Mouse (Mus musculus) cerebellum, postnatal 4 days (tissue): ENCODE data around the gene Grhl1.
"Not testable (repeated sequence)": the region's sequence is repeated elsewhere in the genome, so short reads cannot be mapped to it uniquely, and the experiment has no call there.

Experiments used
- DNase-seq, 2 experiments: peaks; one replicate each; pipeline ENCODE4 v3.0.0; 2022; ENCODE audit warnings: low spot score in 2 of 2, mixed read lengths in 1 of 2

Gene Grhl1

DNA sequence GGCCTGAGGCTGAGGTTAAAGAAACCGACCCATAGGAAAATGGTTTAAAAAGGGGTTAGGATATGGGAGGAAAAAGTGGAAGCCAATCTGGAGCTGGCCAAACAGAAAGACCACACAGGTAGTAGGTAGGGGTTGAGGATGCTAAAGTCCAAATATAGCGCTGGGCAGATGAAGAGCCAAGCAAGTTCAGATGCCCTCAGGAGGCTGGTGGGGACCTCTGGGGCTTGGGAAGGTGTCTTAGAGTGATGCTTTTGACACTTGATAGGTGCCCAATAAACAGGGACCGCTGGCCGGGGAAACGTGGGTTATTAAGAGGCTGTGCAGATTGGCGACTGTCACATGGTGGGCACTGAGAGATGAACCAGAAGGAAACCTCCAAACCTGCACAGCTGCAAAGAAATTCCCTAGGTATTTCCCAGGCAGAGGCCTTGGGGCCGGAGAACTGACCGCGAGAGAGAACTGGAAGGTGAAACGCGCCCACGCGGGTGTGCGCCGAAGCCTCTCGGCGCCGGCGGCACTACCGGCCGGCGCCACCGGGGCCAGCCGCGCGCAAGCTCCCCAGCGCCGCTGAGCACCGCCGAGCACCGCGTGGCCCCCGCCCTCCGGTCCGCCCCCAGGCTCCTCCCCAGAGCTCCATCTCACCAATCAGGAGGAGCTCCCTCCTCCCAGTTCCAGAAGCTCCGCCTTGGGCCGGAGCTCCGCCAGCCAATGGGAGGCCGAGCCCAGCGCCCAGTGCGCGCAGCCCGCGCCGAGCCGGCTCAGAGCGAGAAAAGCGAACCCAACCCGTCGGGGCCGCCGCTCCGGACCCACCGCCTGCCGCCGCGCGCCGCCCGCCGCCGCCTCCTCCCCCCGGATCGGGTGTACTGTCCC, at the start of gene Grhl1:
Grhl1 (plus strand) TSS at position 761 of the 870 bp plus-strand sequence.
- DNase-seq: peak; percentile 88 to 92

DNA sequence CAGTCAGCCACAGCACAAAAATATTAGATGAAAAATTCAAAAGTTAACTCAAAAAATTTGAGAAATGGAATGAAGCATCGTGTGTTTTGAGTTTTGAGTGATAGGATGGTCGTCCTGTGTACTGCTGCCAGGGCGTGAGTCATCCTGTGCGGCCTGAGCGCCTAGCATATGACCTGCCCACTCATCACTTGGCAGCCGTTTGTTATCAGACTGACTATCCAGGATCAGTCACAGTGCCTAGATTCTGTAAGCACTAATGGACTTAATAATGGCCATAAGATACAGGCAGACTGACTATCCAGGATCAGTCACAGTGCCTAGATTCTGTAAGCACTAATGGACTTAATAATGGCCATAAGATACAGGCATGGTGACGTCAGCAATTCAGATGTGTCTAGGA, 47.0 kb upstream of the Grhl1 start:
- not testable (repeated sequence) for DNase-seq

DNA sequence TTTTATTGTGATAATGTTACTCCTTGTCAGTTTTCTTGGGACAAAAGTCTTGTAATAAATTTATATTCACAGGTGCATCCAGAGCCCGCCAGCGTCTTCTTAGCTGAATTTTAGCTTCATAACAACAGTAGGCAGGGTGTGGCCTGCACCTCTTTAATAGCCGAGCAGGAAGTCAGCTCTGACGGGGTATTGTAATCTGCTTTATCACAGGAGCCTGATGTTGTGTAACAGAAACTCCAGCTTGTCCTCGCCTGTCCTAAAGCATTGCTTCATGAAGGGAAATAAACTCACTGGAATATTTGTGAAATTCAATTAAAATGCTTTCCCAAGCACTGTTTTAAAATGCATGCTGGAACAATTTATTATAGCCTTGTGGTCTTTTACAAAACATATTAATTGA, 35.7 kb upstream of the Grhl1 start:
- no peak for DNase-seq

DNA sequence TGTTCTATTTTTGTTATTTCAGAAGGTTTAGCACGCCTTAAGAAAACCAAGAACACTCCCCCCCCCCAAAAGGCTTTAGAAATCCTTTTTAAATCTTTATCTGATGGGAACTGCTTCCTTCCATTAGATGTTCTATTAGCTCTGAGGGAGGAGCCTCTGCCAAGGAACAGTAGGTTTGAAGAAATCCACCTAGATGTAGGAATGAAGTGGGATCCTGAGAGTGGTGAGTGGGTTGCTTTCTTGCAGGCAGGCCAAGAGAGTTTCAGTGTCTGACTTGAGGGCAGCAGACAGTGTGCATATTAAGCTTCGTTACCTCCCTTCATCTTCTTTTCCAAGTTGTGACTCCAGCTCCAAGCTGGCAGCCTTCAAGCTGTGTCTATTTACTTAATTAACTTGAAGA, 34.9 kb upstream of the Grhl1 start:
- no peak for DNase-seq

DNA sequence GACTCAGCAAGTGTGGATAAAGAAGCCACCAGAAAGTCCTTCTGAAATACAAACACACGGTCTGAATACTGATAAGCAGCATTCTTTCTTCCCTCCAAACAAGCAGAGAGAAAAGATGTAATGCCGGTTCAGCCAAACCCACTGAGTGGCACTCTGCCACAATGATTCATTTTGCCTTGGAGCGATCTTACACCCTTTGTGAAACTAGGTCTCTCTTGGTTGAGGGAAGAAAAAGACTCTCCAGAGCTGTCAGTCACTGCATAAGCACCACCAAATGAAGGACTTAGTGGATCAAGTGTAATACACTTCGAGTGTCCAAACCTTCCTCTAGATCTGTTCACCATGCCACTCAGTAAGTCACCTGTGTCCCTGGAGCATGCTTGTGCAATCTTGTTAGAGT, 34.1 kb upstream of the Grhl1 start:
- DNase-seq: peak in 1 of 2 experiments; percentile 13

DNA sequence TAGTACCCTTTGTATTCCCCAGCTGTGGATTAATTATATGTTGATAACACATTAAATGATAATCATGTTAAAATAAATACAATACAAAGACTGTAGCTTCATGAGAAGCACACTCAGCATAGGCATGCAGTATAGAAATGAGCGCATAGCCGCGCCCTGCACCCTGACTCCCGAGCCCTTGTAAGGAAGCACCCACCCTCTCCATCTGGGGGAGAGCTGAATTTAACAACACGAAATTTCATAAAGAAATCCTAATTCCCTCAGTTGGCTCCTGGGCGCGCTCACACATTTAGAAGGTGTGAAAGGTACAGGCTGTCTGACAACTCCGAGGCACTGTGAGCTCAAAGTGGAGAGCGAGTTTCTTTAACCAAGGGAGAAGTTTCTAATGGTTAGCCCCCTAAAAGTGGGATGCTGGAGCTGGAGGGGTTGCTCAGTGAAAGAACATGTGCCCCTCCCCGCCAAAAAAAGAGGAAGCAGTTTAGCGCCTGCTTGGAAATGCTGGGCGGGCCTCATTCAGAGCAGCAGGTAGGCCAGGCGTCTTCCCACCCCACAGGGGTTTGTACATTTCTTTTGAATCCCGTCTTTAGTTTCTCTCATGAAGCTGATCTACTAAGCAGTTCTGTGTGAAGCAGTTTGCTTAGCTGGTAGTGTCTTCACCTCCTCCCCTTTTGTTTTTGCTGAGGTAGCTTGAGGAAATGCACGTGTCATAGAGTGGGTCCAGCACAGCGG, 30.5 kb upstream of the Grhl1 start:
- no peak for DNase-seq

DNA sequence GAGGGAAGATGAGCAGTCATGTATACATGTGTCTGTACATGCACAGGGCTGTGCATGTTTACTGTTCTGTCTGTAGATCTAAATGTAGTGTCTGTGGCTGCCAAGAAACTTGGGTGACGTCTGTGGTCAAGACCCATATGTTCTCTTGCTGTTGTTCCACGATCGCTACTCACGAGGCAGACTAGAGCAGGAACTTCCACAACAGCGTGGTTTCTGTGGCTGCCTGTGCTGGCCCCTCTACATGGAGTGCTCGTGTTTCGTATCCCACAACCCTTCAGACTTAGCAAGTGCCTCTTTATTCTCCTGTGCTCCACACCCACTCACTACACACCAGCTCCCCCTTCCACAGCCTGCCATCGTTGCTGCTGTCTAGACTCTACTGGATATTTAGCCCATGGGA, 24.4 kb upstream of the Grhl1 start:
- no peak for DNase-seq

DNA sequence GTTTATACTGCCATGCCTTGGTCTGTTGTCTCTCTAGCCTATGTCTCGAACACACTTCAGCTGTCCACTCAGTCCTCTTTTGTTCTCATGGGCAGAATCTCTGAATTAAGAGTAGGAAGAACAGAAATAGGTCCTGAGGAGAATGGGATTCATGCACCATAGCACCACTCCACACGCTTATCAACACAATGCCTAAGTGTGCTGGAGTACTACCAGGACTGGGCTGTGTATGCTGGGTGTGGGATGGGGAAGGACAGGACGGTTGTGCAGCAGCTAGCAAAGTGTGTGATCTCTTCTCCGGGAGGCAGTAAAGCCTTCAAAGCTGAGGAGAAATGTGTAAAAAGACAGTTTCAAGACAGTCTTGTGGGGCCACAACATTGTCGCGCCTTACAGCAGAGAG, 23.2 kb upstream of the Grhl1 start:
- DNase-seq: no peak

DNA sequence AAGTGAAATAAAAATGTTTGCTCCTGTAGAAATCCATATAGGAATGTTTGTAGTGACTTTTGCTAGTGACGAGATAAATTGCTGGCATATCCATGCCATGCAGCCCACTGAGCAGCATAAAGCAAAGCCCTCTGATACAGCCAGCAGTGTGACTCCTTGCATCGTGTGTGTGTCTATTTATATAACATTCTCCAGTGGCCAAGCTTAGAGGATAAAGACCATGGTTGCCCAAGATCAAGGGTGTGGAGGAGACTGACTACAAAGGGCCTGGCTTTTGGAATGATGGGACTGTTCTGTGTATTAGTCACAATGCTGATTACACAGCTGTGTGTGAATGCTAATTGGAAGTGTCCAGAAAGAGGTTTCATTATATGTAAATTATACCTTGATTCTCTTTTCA, 19.6 kb upstream of the Grhl1 start:
- no peak for DNase-seq

DNA sequence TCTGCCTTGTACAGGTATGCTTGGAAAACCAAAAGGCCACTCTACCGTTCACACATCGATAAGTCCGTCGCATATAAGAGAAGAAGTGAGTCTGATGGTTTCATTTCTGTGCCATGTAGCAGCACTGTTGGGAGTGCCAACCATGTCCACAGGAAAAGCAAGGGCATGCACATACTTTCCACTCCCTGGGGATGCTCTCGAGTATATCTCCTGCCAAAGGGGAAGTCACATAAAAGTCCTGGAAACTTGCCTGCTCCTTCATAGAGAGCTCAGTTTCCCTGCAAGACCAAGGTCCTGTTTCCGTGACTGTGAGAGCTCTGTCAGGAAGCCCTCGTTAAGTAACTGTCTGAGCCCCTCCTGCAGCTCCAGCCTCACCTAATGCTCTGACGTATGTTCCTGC, 16.1 kb upstream of the Grhl1 start:
- DNase-seq: no peak

DNA sequence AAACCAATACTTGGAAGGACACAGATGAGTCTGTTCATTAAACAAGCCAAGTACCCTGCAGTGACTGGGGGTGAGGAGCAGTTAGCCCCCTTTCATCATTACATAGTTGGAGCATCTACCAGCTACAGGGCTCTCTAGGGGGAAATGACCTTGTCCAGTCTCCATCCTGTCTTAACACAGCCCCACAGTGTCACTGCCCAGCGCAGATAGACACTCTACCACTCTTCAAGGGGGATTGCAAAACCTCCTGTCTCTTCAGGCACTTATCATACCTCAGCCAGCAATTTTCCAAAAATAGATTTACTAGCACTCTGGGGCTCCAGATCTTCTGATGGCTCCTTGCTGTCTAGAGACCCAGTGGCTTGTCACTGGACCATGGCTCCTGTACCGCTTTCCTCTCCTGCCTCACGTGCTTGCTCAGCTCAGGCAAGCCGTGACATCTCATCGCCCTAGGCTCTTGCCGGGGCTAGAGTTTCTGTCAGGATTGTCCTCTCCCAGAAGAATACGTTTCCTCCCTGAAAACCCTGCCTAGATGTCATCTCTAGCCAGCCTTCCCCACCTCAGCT, 8.6 kb upstream of the Grhl1 start:
- DNase-seq: no peak

DNA sequence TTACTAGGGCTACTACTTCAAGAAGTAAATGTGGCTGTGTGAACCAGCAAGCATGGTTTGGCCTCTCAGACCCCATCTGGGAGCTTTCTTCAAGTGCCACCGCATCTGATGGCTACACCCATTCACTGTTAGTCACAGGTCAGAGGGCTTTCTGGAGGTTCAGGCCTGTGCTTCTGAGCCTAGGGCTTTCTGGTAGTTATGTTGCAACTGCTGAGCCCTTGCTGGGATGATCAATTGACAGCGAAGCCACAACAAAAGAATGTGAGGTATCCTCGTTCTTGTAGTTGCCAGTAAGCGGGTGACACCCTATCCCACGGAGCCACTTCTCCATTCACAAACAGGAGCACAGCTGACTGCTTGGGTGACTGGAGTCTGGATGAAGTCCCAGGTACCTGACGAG, 6.8 kb upstream of the Grhl1 start:
- DNase-seq: no peak

DNA sequence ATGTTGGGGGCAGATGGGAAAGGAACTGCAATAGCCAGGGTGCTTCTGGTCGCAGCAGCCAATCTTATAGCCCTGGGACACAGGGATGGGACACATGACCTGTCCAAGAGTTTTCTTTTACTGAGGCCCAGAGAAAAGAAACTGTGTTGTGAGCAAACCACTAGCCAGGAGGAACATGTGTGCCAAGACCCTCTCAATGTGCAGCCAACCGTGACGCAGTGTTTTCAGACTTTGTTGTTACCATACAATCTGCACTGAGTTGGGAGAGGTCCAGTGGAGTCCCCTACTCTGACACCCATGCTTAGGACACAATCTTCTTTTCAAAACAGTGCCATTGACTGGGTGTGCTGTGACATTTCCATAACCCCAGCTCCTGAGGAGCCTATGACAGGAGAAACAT, 4.5 kb upstream of the Grhl1 start:
- no peak for DNase-seq

DNA sequence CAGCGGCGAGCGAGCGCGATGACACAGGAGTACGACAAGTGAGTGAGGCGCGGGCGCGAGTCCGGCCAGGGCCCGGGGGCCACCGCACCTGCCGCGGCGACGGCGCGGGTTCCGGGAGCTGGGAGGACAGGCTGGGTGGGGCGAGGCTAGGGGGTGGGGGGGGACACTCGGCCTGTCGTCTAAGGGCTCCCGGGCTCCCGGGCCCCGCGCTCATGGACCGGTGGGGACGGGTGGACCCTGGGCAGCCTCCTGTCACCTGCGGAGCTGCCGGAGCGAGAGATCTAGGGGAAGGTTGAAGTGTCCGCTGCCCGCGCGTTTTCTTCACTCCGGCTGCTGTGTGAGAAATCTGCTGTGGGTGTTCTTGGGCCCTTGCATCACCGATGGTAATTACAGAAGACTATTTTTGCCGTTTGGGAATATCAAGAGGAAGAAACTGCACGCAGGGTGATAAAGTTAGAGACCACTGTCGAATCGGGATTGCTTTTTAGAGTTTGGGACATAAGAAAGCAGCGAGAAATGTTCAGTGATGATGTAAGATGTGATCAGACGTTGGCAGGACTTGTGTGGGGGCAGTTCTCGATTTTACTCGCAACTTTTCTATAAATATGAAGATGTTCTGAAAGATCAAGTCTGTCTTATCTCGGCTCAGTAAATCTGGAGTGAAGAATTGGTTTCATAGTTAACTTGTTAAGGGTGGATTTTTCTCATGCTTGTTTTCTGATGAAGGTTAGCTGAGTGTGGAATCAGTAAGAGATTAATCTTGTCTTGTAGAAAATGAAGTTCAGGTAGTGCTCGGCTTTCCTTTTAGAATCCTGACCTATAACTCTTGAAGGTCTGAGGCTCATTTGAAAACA, 565 bp downstream of the Grhl1 start:
- DNase-seq: no peak

DNA sequence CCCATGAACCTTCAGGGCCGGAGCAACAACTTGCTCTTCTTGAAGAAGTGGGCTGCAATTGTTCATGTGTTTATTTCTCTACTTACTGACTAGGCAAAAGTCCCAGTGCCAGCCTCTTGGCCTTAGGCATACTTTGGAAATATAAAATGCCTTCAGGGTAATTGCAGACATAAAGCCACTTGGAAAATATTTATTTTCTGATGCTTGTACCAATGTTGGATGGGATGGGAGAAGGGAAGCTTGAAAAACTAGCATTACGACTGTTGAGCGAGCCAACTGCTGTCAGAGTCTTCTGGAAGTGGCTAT, 1.1 kb downstream of the Grhl1 start:
- DNase-seq: no peak

DNA sequence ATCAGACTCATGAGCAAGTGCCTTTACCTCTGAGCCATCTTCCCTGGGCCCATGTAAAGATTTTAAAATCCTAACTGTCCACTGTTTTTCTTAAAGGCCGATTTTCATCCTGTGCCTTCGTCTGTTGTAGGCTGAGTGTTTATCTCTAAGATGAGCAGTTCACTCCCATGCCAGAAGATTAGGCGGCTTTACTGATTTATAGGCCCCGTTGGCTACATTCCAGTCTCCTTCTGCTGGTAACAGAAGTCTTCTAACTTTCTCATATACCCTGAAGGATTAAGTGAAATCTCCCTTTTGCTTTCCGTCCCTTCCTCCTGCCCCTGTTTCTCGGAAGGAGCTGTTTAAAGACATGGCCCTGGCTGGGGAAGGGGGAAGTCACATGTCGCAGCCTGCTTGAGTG, 2.8 kb downstream of the Grhl1 start:
- no peak for DNase-seq

DNA sequence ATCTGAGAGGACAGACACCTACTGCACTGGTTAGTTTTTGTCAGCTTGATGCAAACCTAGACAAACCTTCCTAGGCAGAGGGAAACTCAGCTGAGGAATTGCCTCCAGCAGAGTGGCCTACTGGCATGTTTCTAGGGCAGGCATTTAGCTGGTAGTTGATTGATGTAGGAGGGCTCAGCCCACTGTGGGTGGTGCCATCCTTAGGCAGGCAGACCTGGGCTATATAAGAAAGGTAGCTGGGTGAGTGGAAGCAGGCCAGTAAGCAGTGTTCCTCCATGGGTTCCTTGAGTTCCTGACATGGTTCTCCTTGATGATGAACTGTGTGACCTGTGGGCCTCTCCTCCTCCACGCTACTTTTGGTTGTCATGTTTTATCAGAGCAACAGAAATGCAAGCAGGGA, 8.4 kb downstream of the Grhl1 start:
- DNase-seq: no peak

DNA sequence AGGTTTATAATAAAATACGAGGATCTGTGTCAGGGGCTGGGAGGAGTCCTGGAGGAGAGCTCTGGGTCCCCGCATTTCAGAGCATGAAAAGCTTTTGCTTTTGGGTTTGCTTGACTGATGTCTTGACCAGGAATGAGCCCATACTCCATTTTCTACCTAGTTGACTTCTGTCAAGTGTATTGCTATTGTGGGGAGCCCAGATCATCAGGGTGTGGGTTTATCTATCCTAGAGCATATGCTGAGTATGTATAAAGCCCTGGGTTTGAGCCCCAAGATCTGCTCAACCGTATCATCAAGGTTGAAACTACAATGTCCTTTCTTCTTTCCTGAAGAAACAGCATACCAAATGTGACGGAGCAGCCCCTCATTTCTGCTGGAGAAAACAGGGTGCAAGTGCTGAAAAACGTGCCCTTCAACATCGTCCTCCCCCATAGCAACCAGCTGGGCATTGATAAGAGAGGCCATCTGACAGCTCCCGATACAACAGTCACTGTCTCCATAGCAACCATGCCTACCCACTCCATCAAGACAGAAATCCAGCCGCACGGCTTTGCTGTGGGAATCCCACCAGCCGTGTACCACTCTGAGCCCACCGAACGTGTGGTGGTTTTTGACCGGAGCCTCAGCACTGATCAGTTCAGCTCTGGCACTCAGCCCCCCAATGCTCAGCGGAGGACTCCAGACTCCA, 9.1 kb downstream of the Grhl1 start:
- DNase-seq: no peak

DNA sequence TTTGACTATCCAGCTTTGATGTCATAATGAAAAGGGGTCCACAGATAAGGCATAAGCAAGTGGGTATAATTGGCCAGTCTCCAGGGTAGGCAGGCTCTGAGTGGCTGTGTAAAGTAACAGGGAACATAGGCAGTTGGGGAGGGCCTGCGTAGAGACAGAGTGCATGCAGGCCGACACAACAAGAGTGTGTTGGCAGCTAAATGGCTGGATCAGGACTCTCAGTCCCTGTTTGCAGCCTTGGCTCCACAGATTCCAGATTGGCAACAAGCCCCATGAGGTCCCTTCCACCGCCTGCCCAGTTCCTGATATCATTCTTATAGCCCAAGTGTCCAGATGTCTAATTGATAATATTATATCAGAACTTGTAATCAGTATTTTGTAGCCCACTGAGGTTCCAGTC, 11.6 kb downstream of the Grhl1 start:
- DNase-seq: no peak

DNA sequence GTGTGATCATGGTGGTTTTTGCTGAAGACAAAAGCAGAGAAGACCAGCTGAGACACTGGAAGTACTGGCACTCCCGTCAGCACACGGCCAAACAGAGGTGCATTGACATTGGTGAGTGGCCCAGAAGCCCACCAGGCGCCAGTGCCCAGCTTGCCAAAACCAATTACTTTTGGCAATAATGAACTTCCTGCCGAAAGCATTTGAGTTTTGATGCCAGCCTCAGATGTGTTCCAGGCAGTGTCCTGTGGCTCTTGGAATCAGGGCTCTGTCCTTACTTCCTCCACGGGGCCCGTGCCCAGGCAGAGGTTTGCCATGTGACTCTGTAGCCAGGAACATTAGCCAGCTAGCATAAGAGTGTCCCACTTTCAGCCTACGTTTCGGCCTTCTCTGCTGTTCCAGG, 12.8 kb downstream of the Grhl1 start:
- peak in 1 of 2 experiments; percentile 19 for DNase-seq

DNA sequence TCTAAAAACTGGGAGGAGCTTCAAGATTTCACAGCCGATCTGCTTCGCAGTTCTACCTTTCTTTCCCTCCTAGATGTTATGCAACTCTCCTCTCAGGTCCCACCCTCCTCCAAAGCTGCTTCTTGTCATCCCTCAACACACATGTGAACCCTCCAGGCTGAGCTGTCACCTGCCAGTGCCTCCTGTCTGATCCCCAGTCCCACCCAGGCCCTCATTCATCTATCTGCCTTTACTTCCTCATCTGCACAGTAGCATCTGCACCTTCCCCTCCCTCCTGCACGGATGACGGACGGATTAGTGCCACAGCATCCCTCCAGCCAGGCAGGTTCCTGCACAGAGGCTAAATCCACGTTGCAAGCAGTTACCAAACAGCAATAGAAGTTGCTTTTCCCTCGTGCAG, 14.1 kb downstream of the Grhl1 start:
- DNase-seq: no peak

DNA sequence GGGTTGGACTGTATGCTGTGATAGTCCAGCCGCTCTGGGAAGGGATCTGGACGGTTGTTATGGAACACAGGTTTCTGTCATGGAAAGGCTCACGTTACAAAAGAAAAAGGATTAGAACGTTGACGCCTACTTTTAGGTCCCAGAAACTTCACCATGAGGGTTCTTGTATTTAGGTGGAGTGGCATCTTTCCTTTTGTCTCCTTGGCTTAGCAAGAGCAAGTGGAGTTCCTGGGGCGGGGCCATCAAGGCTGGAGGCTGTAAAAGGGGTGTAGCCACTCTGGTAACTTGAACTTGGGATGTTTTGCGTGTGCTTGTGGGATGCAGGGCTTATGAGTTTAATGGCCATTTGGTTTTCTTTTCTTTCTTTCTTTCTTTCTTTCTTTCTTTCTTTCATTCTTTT, 18.3 kb downstream of the Grhl1 start:
- DNase-seq: no peak
